Mouse (Mus musculus) heart, postnatal 0 days (tissue): ENCODE measurements at regions not wholly inside any gene's neighbourhood (a gene's known extent, or its start where the extent isn't known, plus 50 kb on each side); places are given as distances from the start of the nearest gene placed in this dataset.

Experiments used
- CTCF ChIP-seq: IDR thresholded peaks from 2 replicates; pipeline ENCODE4 v1.5.1; 2016; ENCODE audit warnings: antibody characterized with exemption, control low read depth, low read depth
- EP300 ChIP-seq: IDR thresholded peaks from 2 replicates; pipeline ENCODE4 v1.6.1; 2016; ENCODE audit warnings: antibody characterized with exemption, low read depth

- TF ChIP-seq EP300 (no peak), CTCF (no peak)
Observed at GRCm38 (mm10) chr13:101527691-101528090, 240.3 kb downstream of the Pik3r1 start.
